Mouse (Mus musculus) myocyte (in vitro differentiated cells): ENCODE results near the gene Fndc3b. TPM values are rescaled to one million over a fixed set of nuclear protein-coding genes. Genes with fewer than 3 reads are reported as not detected.

Source experiments
- H3K27me3 ChIP-seq: one replicate; pipeline ENCODE4 v1.6.1; 2011; ENCODE audit not compliant: control insufficient read depth, insufficient read depth, insufficient read length
- H3K36me3 ChIP-seq: one replicate; pipeline ENCODE4 v1.6.1; 2011; ENCODE audit not compliant: control insufficient read depth, insufficient read depth
- H3K4me2 ChIP-seq: one replicate; pipeline ENCODE4 v1.6.1; 2011; ENCODE audit warnings: low read depth, control low read depth
- H3K4me3 ChIP-seq: one replicate; pipeline ENCODE4 v1.5.1; 2011; ENCODE audit warnings: mild to moderate bottlenecking, control low read depth, moderate library complexity
- H3K79me2 ChIP-seq: one replicate; pipeline ENCODE4 v1.6.1; 2011; ENCODE audit not compliant: control insufficient read depth, insufficient read depth
- H3ac ChIP-seq: one replicate; pipeline ENCODE4 v1.6.1; 2011; ENCODE audit not compliant: control insufficient read depth, insufficient read length
- CEBPB ChIP-seq: IDR thresholded peaks from 2 replicates; pipeline ENCODE4 v1.6.1; 2011; ENCODE audit warnings: mild to moderate bottlenecking, moderate library complexity; ENCODE audit not compliant: poor library complexity, insufficient read depth, severe bottlenecking
- E2F4 ChIP-seq: IDR thresholded peaks from one replicate; pipeline ENCODE4 v1.6.1; 2011; ENCODE audit warnings: mild to moderate bottlenecking, control low read depth, moderate library complexity; ENCODE audit not compliant: insufficient read depth
- MAX ChIP-seq: IDR thresholded peaks from one replicate; pipeline ENCODE4 v1.6.1; 2011; ENCODE audit warnings: low read depth, mild to moderate bottlenecking, control low read depth
- MYOD1 ChIP-seq, 3 experiments: IDR thresholded peaks; one replicate each; pipeline ENCODE4 v1.6.1; 2011; ENCODE audit warnings: control low read depth in 2 of 3, low read depth in 2 of 3, mild to moderate bottlenecking in 2 of 3, moderate library complexity in 1 of 3; ENCODE audit not compliant: insufficient read length in 2 of 3, control insufficient read depth in 1 of 3
- MYOG ChIP-seq, 3 experiments: IDR thresholded peaks; one replicate each; pipeline ENCODE4 v1.6.1; 2011; ENCODE audit warnings: control low read depth in 2 of 3, low read depth in 2 of 3, mild to moderate bottlenecking in 2 of 3; ENCODE audit not compliant: insufficient read length in 2 of 3, control insufficient read depth in 1 of 3, insufficient read depth in 1 of 3
- POLR2A ChIP-seq: IDR thresholded peaks from one replicate; pipeline ENCODE4 v1.6.1; 2011; ENCODE audit warnings: low read depth, mild to moderate bottlenecking, control low read depth, moderate library complexity; ENCODE audit not compliant: insufficient read length
- POLR2AphosphoS2 ChIP-seq: IDR thresholded peaks from one replicate; pipeline ENCODE4 v1.6.1; 2011; ENCODE audit warnings: low read depth, control low read depth; ENCODE audit not compliant: insufficient read length
- REST ChIP-seq: IDR thresholded peaks from one replicate; pipeline ENCODE4 v1.6.1; 2011; ENCODE audit warnings: mild to moderate bottlenecking, control low read depth, moderate library complexity; ENCODE audit not compliant: insufficient read depth, insufficient read length
- SRF ChIP-seq: IDR thresholded peaks from one replicate; pipeline ENCODE4 v1.6.1; 2011; ENCODE audit warnings: low read depth; ENCODE audit not compliant: control insufficient read depth, insufficient read length
- TCF12 ChIP-seq: IDR thresholded peaks from one replicate; pipeline ENCODE4 v1.6.1; 2011; ENCODE audit warnings: mild to moderate bottlenecking, control low read depth; ENCODE audit not compliant: poor library complexity, insufficient read depth, severe bottlenecking
- TCF3 ChIP-seq: IDR thresholded peaks from one replicate; pipeline ENCODE4 v1.6.1; 2011; ENCODE audit warnings: low read depth, control low read depth; ENCODE audit not compliant: insufficient read length
- USF1 ChIP-seq: IDR thresholded peaks from one replicate; pipeline ENCODE4 v1.6.1; 2011; ENCODE audit warnings: low read depth, mild to moderate bottlenecking, control low read depth, moderate library complexity
- polyA plus RNA-seq: library from polyadenylated mRNA; unstranded; fragments of >200 nt; fragmentation: generic; extraction: Trizol; gene quantifications from one replicate; pipeline ENCODE4 v1.2.1, GENCODE M21; 2012; ENCODE audit warnings: missing spikeins

Fndc3b gene
- polyA plus RNA-seq, 1 experiment, result 25.8 TPM

DNA sequence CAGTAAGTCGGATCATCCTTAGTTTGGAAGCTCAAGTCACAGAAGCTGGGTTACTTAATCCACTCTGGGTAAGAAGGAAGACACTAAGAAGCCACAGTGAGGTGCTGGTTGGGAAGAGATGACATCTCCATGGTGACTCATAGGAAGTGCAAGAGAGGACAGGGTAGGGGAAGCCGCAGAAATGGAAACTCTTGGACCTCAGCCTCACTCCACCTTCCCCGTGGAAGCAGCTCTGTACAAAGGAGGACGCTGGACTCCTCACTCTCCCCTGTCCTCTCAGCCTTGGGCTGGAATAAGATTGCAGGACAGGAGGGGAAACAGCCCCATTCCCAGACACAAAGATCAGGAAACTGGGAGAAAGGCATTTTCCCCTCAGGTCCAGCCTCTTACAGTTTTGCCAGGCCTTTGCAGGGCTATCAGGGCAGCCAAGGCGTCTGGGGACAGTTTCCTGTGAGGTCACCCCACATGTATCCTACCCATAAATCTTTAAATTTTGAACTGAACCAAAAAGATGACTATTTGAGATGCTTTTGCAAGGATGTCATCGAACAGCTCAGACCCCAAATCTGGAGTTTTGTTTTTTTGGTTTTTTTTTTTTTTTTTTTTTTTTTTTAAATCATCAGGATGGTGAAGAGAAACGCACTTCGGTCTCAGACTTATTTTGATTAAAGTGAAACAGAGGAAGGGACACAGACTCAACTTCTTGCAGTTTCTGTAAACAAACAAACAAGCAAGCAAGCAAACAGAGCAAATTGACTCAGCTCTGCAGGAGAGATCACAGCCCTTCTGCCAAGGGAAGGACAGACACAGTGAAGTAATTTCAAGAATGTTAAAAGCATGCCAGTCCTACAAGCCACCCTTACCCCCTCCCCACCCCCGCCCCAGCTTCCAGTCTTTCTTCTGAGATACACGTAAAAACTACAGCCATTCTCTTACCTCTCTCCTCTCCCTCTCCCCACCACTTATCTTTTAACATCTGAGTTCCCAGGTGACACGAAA, 126.2 kb downstream of the Fndc3b start:
- Histone ChIP-seq H3K27me3 (no peaks in the 10 kb centered on the region), H3K36me3 (no peaks in the 10 kb centered on the region), H3K79me2 (peaks cover 64% of the 10 kb centered on the region), H3ac (no peak overlapping the region), H3K4me3 (no peak overlapping the region), H3K4me2 (peak overlapping the region; percentile 90)
- TF ChIP-seq POLR2AphosphoS2, result no peak
- no peak for TF ChIP-seq POLR2A
- no peak for TF ChIP-seq SRF
- TF ChIP-seq TCF3, result no peak
- no peak for TF ChIP-seq TCF12
- 0 out of 2 replicates have a peak, but pooled peaks have one; percentile 4 for TF ChIP-seq CEBPB

DNA sequence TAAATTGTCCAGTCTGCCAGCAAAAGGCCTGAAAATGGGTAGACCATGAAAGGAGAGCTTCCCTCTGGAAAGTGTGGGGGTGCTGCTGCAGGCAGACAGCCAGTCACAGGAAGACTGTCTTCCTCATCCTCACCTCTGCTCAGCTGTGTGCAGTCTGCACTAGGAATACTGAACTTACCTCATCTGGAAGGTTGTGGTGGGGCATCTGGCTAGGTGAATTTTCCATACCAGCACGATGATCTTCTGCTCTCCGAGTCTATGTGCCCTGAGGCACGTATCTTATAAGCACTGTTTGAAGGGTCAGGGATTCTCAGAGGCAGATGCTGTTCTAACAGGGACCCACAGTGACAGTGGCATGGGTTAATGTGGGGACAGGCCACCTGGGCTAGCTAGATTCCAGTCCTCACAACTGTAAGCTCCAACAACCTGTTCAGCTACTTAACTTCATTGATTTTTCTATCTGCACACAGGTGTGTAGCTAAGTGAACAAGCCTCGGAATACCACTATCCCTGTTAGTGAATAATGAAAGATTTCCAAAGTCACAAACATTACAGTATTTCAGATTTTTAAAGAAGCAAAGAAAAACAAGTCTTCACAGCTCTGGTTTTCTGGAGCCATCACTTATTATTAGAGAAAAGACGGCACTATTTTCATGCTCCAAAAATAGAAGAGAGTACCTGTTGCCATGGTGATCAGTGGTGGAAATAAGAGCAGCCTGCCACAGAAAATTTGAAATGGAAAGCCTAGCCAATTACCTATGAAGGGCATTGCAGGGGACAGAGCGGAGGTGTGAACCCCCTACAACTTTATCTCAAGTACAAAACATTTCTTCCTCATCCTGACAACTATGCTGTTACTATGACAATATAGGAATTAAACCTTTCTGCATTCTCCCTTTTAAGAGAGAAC, 128.9 kb downstream of the Fndc3b start:
- Histone ChIP-seq H3K4me3 (no peak overlapping the region), H3K79me2 (peaks cover 52% of the 10 kb centered on the region), H3K4me2 (no peak overlapping the region), H3K27me3 (no peaks in the 10 kb centered on the region), H3ac (no peak overlapping the region), H3K36me3 (no peaks in the 10 kb centered on the region)
- TF ChIP-seq POLR2AphosphoS2 (no peak), USF1 (no peak), E2F4 (no peak), CEBPB (no peak), TCF12 (no peak), MYOG (IDR thresholded peaks at IDR 0.05; ENCODE audit: control insufficient read depth in 1 of 3, insufficient read depth in 1 of 3, insufficient read length in 2 of 3, low read depth in 2 of 3) (no peak), MAX (no peak), REST (no peak), TCF3 (no peak), MYOD1 (IDR thresholded peaks at IDR 0.05; ENCODE audit: control insufficient read depth in 1 of 3, insufficient read length in 2 of 3, low read depth in 2 of 3) (no peak), POLR2A (no peak)

DNA sequence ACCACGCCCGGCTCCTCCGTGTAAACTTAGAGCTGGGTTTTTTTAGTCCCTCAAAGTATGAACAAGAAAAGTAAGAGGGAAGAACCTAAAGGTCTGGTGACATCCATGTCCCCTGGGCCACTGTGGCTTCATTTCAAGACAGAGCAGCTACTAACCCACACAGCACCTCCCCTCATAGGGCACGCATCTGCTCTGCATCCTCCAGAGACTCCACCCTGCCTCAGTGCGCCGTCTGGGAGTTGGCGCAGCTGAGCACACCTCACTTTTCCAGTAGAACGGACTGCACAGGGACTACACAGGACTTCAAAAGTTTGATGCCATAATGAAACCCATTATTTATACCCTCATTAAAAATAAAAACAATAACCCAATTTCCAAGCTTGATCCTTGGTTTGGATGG, 130.2 kb downstream of the Fndc3b start:
- Histone ChIP-seq H3K4me2 (no peak overlapping the region), H3K79me2 (peaks cover 52% of the 10 kb centered on the region), H3K4me3 (no peak overlapping the region), H3K27me3 (no peaks in the 10 kb centered on the region), H3K36me3 (no peaks in the 10 kb centered on the region), H3ac (no peak overlapping the region)
- TF ChIP-seq POLR2AphosphoS2 (peak; percentile 15), MAX (no peak)

DNA sequence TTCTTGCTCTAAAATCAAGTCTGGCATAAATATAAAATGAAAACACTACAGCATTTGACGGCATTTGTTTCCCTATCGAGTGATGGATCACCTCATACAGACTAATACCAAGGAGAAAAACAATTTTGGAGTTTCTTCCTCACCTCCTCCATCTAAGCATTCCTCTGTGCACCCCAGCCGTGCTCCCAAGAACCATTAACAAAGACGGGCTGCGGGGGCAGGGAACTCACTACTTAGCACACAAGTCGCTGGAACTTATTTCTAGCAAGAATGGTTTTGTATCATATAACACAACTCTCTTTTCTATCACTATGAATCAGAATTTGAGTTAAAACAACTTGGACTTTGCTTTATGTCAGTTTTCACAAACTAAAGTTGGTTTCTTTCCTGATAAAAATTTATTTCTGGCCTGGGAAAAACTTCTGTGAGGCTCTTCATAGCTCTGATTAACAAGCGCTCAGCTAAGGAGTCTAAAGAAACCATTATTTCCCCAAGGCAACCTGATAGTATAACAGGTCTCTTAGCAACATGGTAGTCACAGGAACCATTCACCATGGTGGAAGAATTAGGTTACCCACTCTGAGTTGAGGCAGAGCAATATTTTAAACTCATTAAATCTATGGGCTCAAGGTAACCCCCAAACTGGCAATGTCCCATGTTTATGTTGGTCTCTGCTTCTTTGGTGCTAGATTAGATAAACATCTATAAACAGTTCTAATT, 131.1 kb downstream of the Fndc3b start:
- TF ChIP-seq TCF12 (no peak), POLR2A (no peak), MAX (no peak), USF1 (no peak), MYOD1 (IDR thresholded peaks at IDR 0.05; ENCODE audit: control insufficient read depth in 1 of 3, insufficient read length in 2 of 3, low read depth in 2 of 3) (no peak), TCF3 (no peak), CEBPB (no peak)
- H3K4me2 ChIP-seq, result no peak overlapping the region
- H3K79me2 ChIP-seq, result peaks cover 55% of the 10 kb centered on the region
- H3ac ChIP-seq, result no peak overlapping the region
- H3K27me3 ChIP-seq, result no peaks in the 10 kb centered on the region
- no peak overlapping the region for H3K4me3 ChIP-seq
- H3K36me3 ChIP-seq, result no peaks in the 10 kb centered on the region

DNA sequence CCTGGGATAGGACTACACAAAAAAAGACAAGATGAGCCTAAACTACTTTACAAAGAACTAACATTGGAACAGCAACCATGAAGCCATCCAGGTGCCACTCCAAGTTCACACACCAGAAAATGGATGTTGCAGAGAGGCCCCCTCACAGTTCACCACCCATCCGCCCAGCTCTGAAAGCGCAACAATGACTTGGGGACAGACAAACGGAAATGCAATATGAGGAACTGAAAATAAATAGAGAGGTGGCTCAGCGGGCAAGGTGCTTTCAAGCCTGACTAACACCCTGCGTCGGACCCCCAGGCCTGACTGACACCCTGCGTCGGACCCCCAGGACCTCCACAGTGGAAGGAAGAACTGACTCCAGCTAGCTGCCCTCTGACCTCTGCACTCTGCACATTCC, 131.9 kb downstream of the Fndc3b start:
- Histone ChIP-seq H3K27me3 (no peaks in the 10 kb centered on the region), H3K4me3 (no peak overlapping the region), H3K36me3 (peaks cover under 1% of the 10 kb centered on the region), H3ac (no peak overlapping the region), H3K79me2 (peaks cover 55% of the 10 kb centered on the region), H3K4me2 (no peak overlapping the region)
- no peak for TF ChIP-seq POLR2AphosphoS2
- no peak for TF ChIP-seq TCF3
- TF ChIP-seq POLR2A, result no peak
- TF ChIP-seq USF1, result no peak
